Mouse (Mus musculus): ENCODE data around the gene Axdnd1.

GRCm38 (mm10) chr1:156285541-156285896 is 135.4 kb downstream of the Axdnd1 start:
- TF ChIP-seq CTCF (IDR thresholded peaks at IDR 0.05; ENCODE audit: extremely low read depth, insufficient read depth, insufficient read length, insufficient replicate concordance) = no peak
- no peak for TF ChIP-seq POLR2A (IDR thresholded peaks at IDR 0.05; ENCODE audit: low read depth, low read length)
